Mouse (Mus musculus) common myeloid progenitor, adult 5-6 weeks (primary cell): Measurements from ENCODE around the gene G3bp1. TPM values are rescaled to one million over a fixed set of nuclear protein-coding genes. Genes with fewer than 3 reads are reported as not detected.
A peak's percentile ranks its signal among the peaks of the same experiment; 100 is the strongest.

Experiments used
- ATAC-seq: replicated peaks from 2 replicates; pipeline ENCODE4 v1.8.0; 2016; ENCODE audit warnings: low read depth, mild to moderate bottlenecking, moderate TSS enrichment, inconsistent platforms; ENCODE audit not compliant: poor library complexity, severe bottlenecking
- total RNA-seq: library from RNA; stranded (forward); fragments of 200-1000, 187-1606 nt; gene quantifications from 2 replicates; pipeline ENCODE4 v1.2.3, GENCODE M21; 2017

G3bp1 gene
- 123 and 135 TPM in 2 replicates for total RNA-seq

GRCm38 (mm10) chr11:55469048-55469843, at the start of gene G3bp1:
G3bp1 (plus strand) TSS chr11:55469685.
- peak; percentile 89 for ATAC-seq

GRCm38 (mm10) chr11:55422978-55423377, 46.5 kb upstream of the G3bp1 start, which contains the start of gene Sparc:
Sparc (minus strand) TSS chr11:55423183.
- no peak for ATAC-seq

DNA sequence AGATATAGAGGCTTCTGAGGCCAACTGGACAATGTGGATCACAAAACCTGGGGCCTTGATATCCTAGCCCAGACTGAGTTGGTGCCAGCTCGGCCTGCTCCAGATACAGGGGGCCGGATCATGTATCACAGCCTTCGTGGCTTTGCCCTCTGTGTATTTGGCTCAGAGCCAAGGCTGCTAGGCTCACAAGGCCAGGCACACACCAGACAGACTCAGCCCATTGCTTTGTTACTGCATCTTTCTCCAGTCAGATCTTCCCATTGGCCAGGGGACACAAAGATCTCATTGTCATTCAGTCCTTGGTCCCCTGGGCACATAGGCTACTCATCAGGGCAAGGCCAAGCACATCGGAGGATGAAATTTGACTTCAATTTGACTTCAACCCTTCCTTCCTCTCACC, 45.7 kb upstream of the G3bp1 start:
- ATAC-seq, result no peak

- ATAC-seq, result no peak
Measured at GRCm38 (mm10) chr11:55424746-55425360, 44.6 kb upstream of the G3bp1 start.

- no peak for ATAC-seq
Measured at GRCm38 (mm10) chr11:55428186-55429012, 41.1 kb upstream of the G3bp1 start.

DNA sequence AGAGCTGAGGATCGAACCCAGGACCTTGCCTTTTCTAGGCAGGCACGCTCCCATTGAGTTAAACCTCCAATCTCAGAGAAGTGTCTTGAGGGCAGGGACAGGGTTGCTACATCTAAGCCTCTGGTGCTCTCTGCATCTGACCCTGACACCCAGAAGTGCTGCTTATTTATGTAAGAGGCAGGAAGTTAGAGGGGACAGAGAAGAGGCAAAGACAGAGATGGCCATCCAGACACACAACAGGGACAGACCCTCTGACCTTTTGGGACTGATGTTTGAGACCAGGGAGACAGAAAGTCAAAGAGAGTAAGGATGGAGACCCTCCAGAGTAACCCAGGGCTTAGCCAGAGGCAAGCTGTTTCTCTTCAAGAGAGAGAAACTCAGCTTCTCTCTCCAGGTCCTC, 39.5 kb upstream of the G3bp1 start:
- ATAC-seq, result no peak

DNA sequence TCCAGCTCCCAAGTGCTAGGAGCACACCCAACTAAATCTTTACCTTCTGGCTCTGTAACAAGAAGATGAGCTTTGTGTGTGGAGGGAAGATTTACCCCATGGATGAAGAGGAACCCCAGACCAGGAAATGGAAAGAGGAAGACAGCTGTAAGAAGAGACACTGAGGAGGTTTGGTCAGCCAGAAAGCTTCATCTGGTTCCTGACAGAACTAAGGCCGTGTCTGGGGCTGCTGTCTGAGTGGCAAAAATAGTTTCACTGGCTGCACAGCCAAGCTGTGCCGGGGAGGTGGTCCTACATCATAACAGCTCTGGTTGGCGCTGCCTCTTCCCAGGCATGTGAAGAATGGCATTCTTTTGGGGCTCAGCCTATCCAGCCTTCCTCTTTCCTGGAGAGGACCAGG, 36.5 kb upstream of the G3bp1 start:
- ATAC-seq, result peak; percentile 72

GRCm38 (mm10) chr11:55436089-55436488, 33.4 kb upstream of the G3bp1 start:
- no peak for ATAC-seq

GRCm38 (mm10) chr11:55438031-55438430, 31.5 kb upstream of the G3bp1 start:
- no peak for ATAC-seq

- no peak for ATAC-seq
Measured at GRCm38 (mm10) chr11:55439718-55440117, 29.8 kb upstream of the G3bp1 start.

GRCm38 (mm10) chr11:55444772-55445171, 24.7 kb upstream of the G3bp1 start:
- peak; percentile 30; the same call in 1 of the 2 replicates for ATAC-seq

DNA sequence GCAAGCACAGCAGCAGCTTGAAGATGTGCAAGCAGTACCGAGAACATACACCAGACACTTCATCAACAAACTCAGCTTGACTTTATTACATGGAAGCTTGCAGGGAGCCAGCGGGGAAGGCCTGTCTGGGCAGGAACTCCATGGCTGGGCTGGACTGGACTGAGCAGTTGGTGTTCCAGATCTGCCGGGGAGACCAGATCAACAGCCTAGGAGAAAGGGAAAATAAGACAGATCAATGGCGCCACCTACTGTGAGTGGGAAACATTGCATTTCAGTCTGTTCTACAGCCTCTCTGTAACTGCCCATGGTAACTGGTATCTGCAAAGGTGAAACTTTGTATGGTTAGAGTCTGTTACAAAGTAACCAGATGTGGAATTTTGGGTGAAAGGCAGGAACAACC, 22.9 kb upstream of the G3bp1 start:
- ATAC-seq, result peak; percentile 83

- ATAC-seq, result no peak
Measured at GRCm38 (mm10) chr11:55449531-55449930, 20.0 kb upstream of the G3bp1 start.

DNA sequence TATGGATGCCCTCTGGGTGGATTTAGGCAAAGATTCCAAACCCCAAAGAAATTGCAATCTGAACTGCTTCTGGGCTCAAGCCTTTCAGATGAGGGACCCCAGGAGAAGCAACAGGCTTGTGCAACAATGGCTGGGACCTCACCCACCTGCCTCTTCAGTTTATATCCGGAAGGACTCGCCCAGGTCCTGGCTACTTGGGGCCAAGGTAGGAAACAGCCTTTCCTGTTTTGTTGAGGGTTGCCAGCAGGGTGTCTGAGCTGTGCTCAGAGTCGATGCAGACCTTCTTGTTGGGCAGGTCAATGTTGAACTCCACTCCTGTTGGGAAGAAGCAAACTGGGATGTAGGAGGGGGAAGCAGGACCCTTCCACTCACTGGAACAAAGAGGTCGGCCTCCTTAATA, 19.2 kb upstream of the G3bp1 start:
- ATAC-seq, result no peak

DNA sequence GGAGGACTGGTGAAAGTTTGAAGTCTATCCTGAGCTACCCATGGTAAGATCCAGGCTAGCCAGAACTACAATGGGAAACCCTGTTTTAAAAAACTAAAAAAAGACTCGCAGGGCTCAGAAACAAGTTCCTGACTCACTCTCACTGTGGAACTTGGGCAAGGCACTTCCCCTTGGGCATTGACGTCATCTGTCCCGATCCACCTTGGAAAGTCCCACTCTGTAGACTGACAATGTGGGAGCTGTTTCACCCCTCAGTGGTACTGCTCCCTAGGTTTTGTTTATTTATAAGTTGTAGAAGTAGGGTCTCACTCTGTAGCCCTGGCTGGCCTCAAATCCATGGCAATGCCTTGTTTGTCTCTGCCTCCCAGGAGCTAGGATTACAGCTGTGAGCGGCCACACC, 15.8 kb upstream of the G3bp1 start:
- 0 out of 2 replicates have a peak, but pooled peaks have one; percentile 34 for ATAC-seq

GRCm38 (mm10) chr11:55455166-55455565, 14.3 kb upstream of the G3bp1 start:
- ATAC-seq, result no peak

DNA sequence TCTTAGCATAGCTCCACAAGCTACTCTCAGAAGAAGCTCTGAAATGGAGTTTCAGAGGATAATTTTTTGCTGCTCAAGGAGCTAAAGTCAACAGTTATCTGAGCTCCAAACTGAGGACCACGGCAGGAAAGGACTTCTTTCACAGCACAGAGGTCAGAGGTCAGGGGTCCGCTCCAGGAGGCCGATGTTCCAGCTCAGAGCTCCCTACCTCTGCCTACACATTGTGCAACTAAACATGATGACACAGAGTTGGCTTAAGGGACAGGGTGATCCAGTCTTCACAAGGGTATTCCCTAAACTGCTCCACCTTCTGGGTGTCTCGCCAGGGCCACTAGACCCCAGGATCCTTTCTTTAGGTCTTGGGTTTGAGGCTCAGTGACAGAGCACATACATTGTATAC, 11.0 kb upstream of the G3bp1 start:
- no peak for ATAC-seq

- no peak for ATAC-seq
Measured at GRCm38 (mm10) chr11:55459850-55460558, 9.5 kb upstream of the G3bp1 start.

GRCm38 (mm10) chr11:55460559-55461018, 8.9 kb upstream of the G3bp1 start:
- ATAC-seq, result peak; percentile 37; the same call in 1 of the 2 replicates
